Mouse (Mus musculus): ENCODE data around the gene Metap1d. TPM values are rescaled to one million over a fixed set of nuclear protein-coding genes. Genes with fewer than 3 reads are reported as not detected.

Metap1d gene
- polyA plus RNA-seq, 1 experiment = 56.1 TPM

DNA sequence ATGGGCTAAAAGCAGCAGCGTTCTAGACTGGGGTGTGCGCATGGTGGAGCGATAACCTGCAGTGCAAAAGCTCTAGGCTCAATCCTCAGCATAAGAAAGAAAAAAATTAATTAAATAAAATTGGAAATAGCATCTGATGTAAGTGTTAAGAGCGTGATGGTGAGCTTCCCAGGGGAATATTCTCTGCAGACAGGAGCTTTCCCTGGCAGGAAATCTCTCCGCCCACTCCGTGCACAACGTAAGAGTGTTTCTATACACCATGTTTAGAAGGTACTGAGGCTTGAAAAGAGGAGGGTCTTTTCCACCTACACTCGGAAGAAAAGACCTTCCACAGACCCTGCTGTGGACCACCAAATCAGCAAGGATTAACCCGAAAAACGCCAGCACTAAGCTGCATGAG, 41.4 kb downstream of the Metap1d start:
- TF ChIP-seq POLR2A (IDR thresholded peaks at IDR 0.05; ENCODE audit: borderline replicate concordance, insufficient read depth, low read length) = no peak
- TF ChIP-seq CTCF (IDR thresholded peaks at IDR 0.05; ENCODE audit: borderline replicate concordance, insufficient read depth, low read depth, low read length) = no peak
- DNase-seq = no peak
- Histone ChIP-seq H3K4me3 (replicated peaks; ENCODE audit: insufficient read depth, low read depth, low read length) (no peak overlapping the region), H3K27me3 (ENCODE audit: control insufficient read depth, insufficient read depth, low read length) (no peaks in the 10 kb centered on the region), H3K27ac (ENCODE audit: insufficient read depth, low read length) (no peak overlapping the region), H3K4me1 (ENCODE audit: control insufficient read depth, insufficient read depth, low read length) (no peaks in the 10 kb centered on the region)
- 59% methylated on average over 10 of the region's 10 CpGs for WGBS

GRCm38 (mm10) chr2:71494971-71495370, 41.9 kb downstream of the Metap1d start:
- Histone ChIP-seq H3K4me3 (replicated peaks; ENCODE audit: insufficient read depth, low read depth, low read length) (no peak overlapping the region), H3K27ac (ENCODE audit: insufficient read depth, low read length) (no peak overlapping the region), H3K4me1 (ENCODE audit: control insufficient read depth, insufficient read depth, low read length) (no peaks in the 10 kb centered on the region), H3K27me3 (ENCODE audit: control insufficient read depth, insufficient read depth, low read length) (no peaks in the 10 kb centered on the region)
- 31% methylated on average over 4 of the region's 4 CpGs for WGBS
- DNase-seq = no peak
- no peak for TF ChIP-seq CTCF (IDR thresholded peaks at IDR 0.05; ENCODE audit: borderline replicate concordance, insufficient read depth, low read depth, low read length)

DNA sequence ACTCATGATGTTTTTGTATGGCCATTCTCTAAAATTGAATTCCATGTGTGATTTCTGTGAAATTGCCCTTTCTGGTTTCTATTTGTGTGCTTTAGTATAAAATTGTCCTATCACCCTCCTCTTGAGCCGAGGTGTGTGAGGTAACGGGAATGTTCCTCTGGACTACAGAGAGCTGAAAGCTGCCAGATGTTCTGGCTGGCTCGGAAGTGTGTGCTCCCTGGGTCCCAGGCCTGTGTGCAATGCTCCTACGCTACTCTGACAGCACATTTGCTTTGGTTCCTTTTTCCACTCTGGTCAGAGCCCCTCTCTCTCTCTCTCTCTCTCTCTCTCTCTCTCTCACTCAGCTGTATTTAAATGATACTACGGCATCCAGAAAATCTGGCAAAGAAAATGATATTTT, 44.1 kb downstream of the Metap1d start:
- WGBS = 68% methylated on average over 5 of the region's 5 CpGs
- no peak for DNase-seq
- TF ChIP-seq CTCF (IDR thresholded peaks at IDR 0.05; ENCODE audit: borderline replicate concordance, insufficient read depth, low read depth, low read length) (no peak), POLR2A (IDR thresholded peaks at IDR 0.05; ENCODE audit: borderline replicate concordance, insufficient read depth, low read length) (no peak)
- Histone ChIP-seq H3K4me1 (ENCODE audit: control insufficient read depth, insufficient read depth, low read length) (no peaks in the 10 kb centered on the region), H3K27me3 (ENCODE audit: control insufficient read depth, insufficient read depth, low read length) (no peaks in the 10 kb centered on the region), H3K27ac (ENCODE audit: insufficient read depth, low read length) (no peak overlapping the region), H3K4me3 (replicated peaks; ENCODE audit: insufficient read depth, low read depth, low read length) (no peak overlapping the region)

DNA sequence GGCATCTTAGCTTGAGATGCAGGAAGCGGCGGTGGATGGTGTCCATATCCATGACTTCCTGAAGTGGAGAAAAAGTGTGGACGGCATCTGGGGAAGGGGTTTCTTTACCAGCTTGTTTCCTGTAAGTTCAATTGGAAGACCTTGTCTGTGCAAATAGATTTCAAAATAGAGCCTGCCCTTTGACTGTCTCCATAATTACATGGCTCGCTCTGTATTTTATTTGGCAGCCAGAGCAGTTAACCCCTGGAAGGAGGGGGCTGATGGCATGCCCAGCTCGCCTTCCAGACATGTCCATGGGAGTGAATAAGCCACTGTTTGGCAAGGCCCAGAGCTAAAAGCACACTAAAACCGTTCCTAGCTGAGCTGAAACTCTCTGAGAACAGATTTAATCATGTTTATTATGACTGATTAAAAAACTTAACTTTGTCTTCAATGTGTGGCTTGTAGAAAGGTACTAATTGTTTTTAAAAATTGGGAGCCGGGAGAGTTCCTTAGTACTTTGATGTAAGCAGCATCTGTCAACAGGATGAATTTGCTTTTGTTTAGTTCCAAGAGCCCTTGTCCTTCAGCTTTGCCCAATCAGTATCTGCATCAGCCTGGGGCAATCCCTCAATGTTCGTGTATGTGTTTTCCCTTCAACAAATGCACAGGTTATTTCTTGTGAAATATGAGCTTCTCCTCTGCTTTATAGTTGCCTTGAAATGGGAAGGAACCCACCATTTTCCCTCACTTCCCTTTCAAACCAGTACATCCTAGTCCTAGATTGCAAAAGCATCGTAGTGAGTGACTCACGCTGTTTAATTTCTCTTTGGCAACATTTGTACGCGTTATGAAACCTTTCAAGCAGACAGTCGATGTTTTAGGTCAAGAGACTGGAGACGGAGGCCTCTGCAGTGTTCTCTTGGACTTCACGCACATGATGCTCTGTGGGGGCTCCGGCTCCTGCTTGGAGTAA, 46.5 kb downstream of the Metap1d start:
- TF ChIP-seq CTCF (IDR thresholded peaks at IDR 0.05; ENCODE audit: borderline replicate concordance, insufficient read depth, low read depth, low read length) = no peak
- TF ChIP-seq POLR2A (IDR thresholded peaks at IDR 0.05; ENCODE audit: borderline replicate concordance, insufficient read depth, low read length) = no peak
- Histone ChIP-seq H3K27ac (ENCODE audit: insufficient read depth, low read length) (no peak overlapping the region), H3K4me3 (replicated peaks; ENCODE audit: insufficient read depth, low read depth, low read length) (no peak overlapping the region), H3K4me1 (ENCODE audit: control insufficient read depth, insufficient read depth, low read length) (no peaks in the 10 kb centered on the region), H3K27me3 (ENCODE audit: control insufficient read depth, insufficient read depth, low read length) (no peaks in the 10 kb centered on the region)
- DNase-seq = no peak
- WGBS = 51% methylated on average over 16 of the region's 16 CpGs

- DNase-seq = no peak
- WGBS = 75% methylated on average over 9 of the region's 9 CpGs
- Histone ChIP-seq H3K27ac (ENCODE audit: insufficient read depth, low read length) (no peak overlapping the region), H3K27me3 (ENCODE audit: control insufficient read depth, insufficient read depth, low read length) (no peaks in the 10 kb centered on the region), H3K4me1 (ENCODE audit: control insufficient read depth, insufficient read depth, low read length) (no peaks in the 10 kb centered on the region), H3K4me3 (replicated peaks; ENCODE audit: insufficient read depth, low read depth, low read length) (no peak overlapping the region)
- TF ChIP-seq CTCF (IDR thresholded peaks at IDR 0.05; ENCODE audit: borderline replicate concordance, insufficient read depth, low read depth, low read length) (no peak), POLR2A (IDR thresholded peaks at IDR 0.05; ENCODE audit: borderline replicate concordance, insufficient read depth, low read length) (no peak)
Observed at GRCm38 (mm10) chr2:71504852-71505251, 51.8 kb downstream of the Metap1d start.

DNA sequence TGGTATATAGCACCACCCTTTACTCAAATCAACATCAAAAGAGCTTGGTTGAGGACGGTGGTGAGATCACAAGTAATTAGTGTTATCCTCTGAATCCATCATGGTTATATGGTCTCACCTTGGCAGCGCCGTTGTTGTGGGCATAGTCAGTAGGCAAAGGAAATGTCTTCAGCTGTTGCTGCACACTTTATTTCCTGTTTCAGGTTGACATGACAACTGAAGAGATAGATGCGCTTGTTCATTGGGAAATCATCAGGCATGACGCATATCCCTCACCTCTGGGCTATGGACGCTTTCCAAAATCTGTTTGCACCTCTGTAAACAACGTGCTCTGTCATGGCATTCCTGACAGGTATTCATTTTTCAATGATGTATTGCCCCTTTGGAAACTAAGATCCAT, 58.1 kb downstream of the Metap1d start:
- no peaks in the 10 kb centered on the region for H3K4me1 ChIP-seq (ENCODE audit: control insufficient read depth, insufficient read depth, low read length)
- H3K4me3 ChIP-seq (replicated peaks; ENCODE audit: insufficient read depth, low read depth, low read length) = no peak overlapping the region
- no peaks in the 10 kb centered on the region for H3K27me3 ChIP-seq (ENCODE audit: control insufficient read depth, insufficient read depth, low read length)
- TF ChIP-seq CTCF (IDR thresholded peaks at IDR 0.05; ENCODE audit: borderline replicate concordance, insufficient read depth, low read depth, low read length) (no peak), POLR2A (IDR thresholded peaks at IDR 0.05; ENCODE audit: borderline replicate concordance, insufficient read depth, low read length) (no peak)
- no peak overlapping the region for H3K27ac ChIP-seq (ENCODE audit: insufficient read depth, low read length)
- 94% methylated on average over 7 of the region's 7 CpGs for WGBS
- no peak for DNase-seq

- WGBS = 86% methylated on average over 9 of the region's 9 CpGs
- H3K27ac ChIP-seq (ENCODE audit: insufficient read depth, low read length) = no peak overlapping the region
Observed at GRCm38 (mm10) chr2:71512326-71512725, 59.2 kb downstream of the Metap1d start.

GRCm38 (mm10) chr2:71516995-71517394, 63.9 kb downstream of the Metap1d start:
- Histone ChIP-seq H3K4me3 (replicated peaks; ENCODE audit: insufficient read depth, low read depth, low read length) (no peak overlapping the region), H3K27me3 (ENCODE audit: control insufficient read depth, insufficient read depth, low read length) (no peaks in the 10 kb centered on the region), H3K27ac (ENCODE audit: insufficient read depth, low read length) (no peak overlapping the region), H3K4me1 (ENCODE audit: control insufficient read depth, insufficient read depth, low read length) (no peaks in the 10 kb centered on the region)
- no peak for TF ChIP-seq POLR2A (IDR thresholded peaks at IDR 0.05; ENCODE audit: borderline replicate concordance, insufficient read depth, low read length)
- no peak for TF ChIP-seq CTCF (IDR thresholded peaks at IDR 0.05; ENCODE audit: borderline replicate concordance, insufficient read depth, low read depth, low read length)
- DNase-seq = no peak
- 81% methylated on average over 4 of the region's 4 CpGs for WGBS

More at GRCm38 (mm10) chr2:71512326-71512725, 59.2 kb downstream of the Metap1d start:
- Histone ChIP-seq H3K27me3 (ENCODE audit: control insufficient read depth, insufficient read depth, low read length) (no peaks in the 10 kb centered on the region), H3K4me3 (replicated peaks; ENCODE audit: insufficient read depth, low read depth, low read length) (no peak overlapping the region), H3K4me1 (ENCODE audit: control insufficient read depth, insufficient read depth, low read length) (no peaks in the 10 kb centered on the region)
- no peak for TF ChIP-seq POLR2A (IDR thresholded peaks at IDR 0.05; ENCODE audit: borderline replicate concordance, insufficient read depth, low read length)
- TF ChIP-seq CTCF (IDR thresholded peaks at IDR 0.05; ENCODE audit: borderline replicate concordance, insufficient read depth, low read depth, low read length) = no peak
- no peak for DNase-seq

Measured in cerebellum, adult 2 months (tissue).